Mouse (Mus musculus): ENCODE measurements around the gene Unc79. TPM values are rescaled to one million over a fixed set of nuclear protein-coding genes. Genes with fewer than 3 reads are reported as not detected.

Unc79 gene
- total and polyA plus RNA-seq, 2 experiments: 0.15 to 0.46 TPM

GRCm38 (mm10) chr12:102987736-102988135 lies 39.1 kb downstream of the Unc79 start:
- no peak for TF ChIP-seq CTCF (IDR thresholded peaks at IDR 0.05; ENCODE audit: low read depth, low read length)
- no peak for TF ChIP-seq POLR2A (IDR thresholded peaks at IDR 0.05; ENCODE audit: extremely low read depth, insufficient read depth, low read length)
- DNase-seq (ENCODE audit: extremely low read depth, low read depth, low spot score): no peak
- Histone ChIP-seq H3K27me3 (ENCODE audit: control insufficient read depth, insufficient read depth, low read length) (no peaks in the 10 kb centered on the region), H3K79me2 (ENCODE audit: control insufficient read depth, insufficient read depth, low read length) (no peaks in the 10 kb centered on the region), H3K27ac (replicated peaks; ENCODE audit: insufficient read depth, low read depth, low read length) (no peak overlapping the region), H3K9ac (ENCODE audit: low read depth, low read length) (no peak overlapping the region), H3K4me3 (ENCODE audit: insufficient read depth, low read depth, low read length) (no peak overlapping the region), H3K4me1 (ENCODE audit: control insufficient read depth, insufficient read depth, low read length) (no peaks in the 10 kb centered on the region), H3K36me3 (ENCODE audit: control insufficient read depth, insufficient read depth, low read length) (no peaks in the 10 kb centered on the region)
- 75% methylated on average over 6 of the region's 6 CpGs for WGBS

- WGBS: 28% methylated on average over 4 of the region's 4 CpGs
- no peak overlapping the region for H3K9ac ChIP-seq (ENCODE audit: low read depth, low read length)
- no peaks in the 10 kb centered on the region for H3K36me3 ChIP-seq (ENCODE audit: control insufficient read depth, insufficient read depth, low read length)
- no peak for TF ChIP-seq POLR2A (IDR thresholded peaks at IDR 0.05; ENCODE audit: extremely low read depth, insufficient read depth, low read length)
- no peak for TF ChIP-seq CTCF (IDR thresholded peaks at IDR 0.05; ENCODE audit: low read depth, low read length)
- no peaks in the 10 kb centered on the region for H3K79me2 ChIP-seq (ENCODE audit: control insufficient read depth, insufficient read depth, low read length)
- H3K27me3 ChIP-seq (ENCODE audit: control insufficient read depth, insufficient read depth, low read length): no peaks in the 10 kb centered on the region
- H3K4me1 ChIP-seq (ENCODE audit: control insufficient read depth, insufficient read depth, low read length): no peaks in the 10 kb centered on the region
- DNase-seq (ENCODE audit: extremely low read depth, low read depth, low spot score): peak; percentile 15
- H3K4me3 ChIP-seq (ENCODE audit: insufficient read depth, low read depth, low read length): no peak overlapping the region
- no peak overlapping the region for H3K27ac ChIP-seq (replicated peaks; ENCODE audit: insufficient read depth, low read depth, low read length)
Observed at GRCm38 (mm10) chr12:103008491-103008890, 59.8 kb downstream of the Unc79 start.

DNA sequence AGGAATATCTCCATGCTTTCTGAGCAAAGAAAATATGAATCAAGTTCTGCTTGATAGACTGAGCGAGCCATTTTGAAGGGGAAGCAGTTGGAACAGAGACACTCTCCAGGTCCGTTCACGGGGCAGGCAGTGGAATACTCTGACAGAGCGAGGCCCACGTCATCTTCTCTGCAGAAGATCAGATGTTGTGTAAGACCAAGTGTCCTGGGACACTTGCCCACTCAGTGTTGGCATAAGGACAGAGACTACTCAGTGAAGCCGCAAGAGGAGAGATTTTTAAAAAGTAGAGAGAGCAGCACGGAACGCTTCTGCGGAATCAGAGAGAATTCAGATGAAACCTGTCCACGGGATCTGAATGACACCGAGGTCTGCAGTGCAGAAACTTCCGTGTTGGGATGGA lies 69.5 kb downstream of the Unc79 start:
- no peak overlapping the region for H3K4me3 ChIP-seq (ENCODE audit: insufficient read depth, low read depth, low read length)
- no peak overlapping the region for H3K27ac ChIP-seq (replicated peaks; ENCODE audit: insufficient read depth, low read depth, low read length)
- WGBS: 67% methylated on average over 12 of the region's 12 CpGs
- no peaks in the 10 kb centered on the region for H3K36me3 ChIP-seq (ENCODE audit: control insufficient read depth, insufficient read depth, low read length)
- H3K4me1 ChIP-seq (ENCODE audit: control insufficient read depth, insufficient read depth, low read length): no peaks in the 10 kb centered on the region
- no peak for TF ChIP-seq CTCF (IDR thresholded peaks at IDR 0.05; ENCODE audit: low read depth, low read length)
- no peak for TF ChIP-seq POLR2A (IDR thresholded peaks at IDR 0.05; ENCODE audit: extremely low read depth, insufficient read depth, low read length)
- H3K9ac ChIP-seq (ENCODE audit: low read depth, low read length): no peak overlapping the region
- H3K27me3 ChIP-seq (ENCODE audit: control insufficient read depth, insufficient read depth, low read length): no peaks in the 10 kb centered on the region
- no peaks in the 10 kb centered on the region for H3K79me2 ChIP-seq (ENCODE audit: control insufficient read depth, insufficient read depth, low read length)
- DNase-seq (ENCODE audit: extremely low read depth, low read depth, low spot score): peak; percentile 74

- Histone ChIP-seq H3K27me3 (ENCODE audit: control insufficient read depth, insufficient read depth, low read length) (no peaks in the 10 kb centered on the region), H3K27ac (replicated peaks; ENCODE audit: insufficient read depth, low read depth, low read length) (no peak overlapping the region), H3K9ac (ENCODE audit: low read depth, low read length) (no peak overlapping the region), H3K36me3 (ENCODE audit: control insufficient read depth, insufficient read depth, low read length) (no peaks in the 10 kb centered on the region), H3K4me1 (ENCODE audit: control insufficient read depth, insufficient read depth, low read length) (no peaks in the 10 kb centered on the region), H3K79me2 (ENCODE audit: control insufficient read depth, insufficient read depth, low read length) (no peaks in the 10 kb centered on the region), H3K4me3 (ENCODE audit: insufficient read depth, low read depth, low read length) (no peak overlapping the region)
- no peak for TF ChIP-seq POLR2A (IDR thresholded peaks at IDR 0.05; ENCODE audit: extremely low read depth, insufficient read depth, low read length)
- TF ChIP-seq CTCF (IDR thresholded peaks at IDR 0.05; ENCODE audit: low read depth, low read length): no peak
- no peak for DNase-seq (ENCODE audit: extremely low read depth, low read depth, low spot score)
- WGBS: 74% methylated on average over 5 of the region's 5 CpGs
Observed at GRCm38 (mm10) chr12:103036692-103037091, 88.0 kb downstream of the Unc79 start.

DNA sequence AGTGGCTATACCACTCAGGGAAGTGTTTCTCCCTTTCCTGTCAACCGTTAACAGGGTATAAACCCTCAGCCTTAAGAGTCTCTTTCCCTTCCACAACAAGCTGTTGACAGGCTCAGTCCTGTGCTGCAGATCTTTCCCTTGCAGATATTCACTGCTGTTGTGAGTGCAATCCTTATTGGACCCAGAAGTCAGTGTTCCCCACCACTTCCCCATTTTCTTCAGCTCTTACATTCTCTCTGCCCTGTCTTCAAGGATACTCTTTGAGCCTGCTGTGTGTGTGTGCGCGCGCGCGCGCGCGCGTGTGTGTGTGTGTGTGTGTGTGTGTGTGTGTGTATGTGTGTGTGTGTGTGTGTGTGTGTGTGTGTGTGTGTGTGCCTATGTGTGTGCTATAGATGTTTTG lies 90.7 kb downstream of the Unc79 start:
- TF ChIP-seq CTCF (IDR thresholded peaks at IDR 0.05; ENCODE audit: low read depth, low read length): no peak
- no peak for TF ChIP-seq POLR2A (IDR thresholded peaks at IDR 0.05; ENCODE audit: extremely low read depth, insufficient read depth, low read length)
- Histone ChIP-seq H3K4me1 (ENCODE audit: control insufficient read depth, insufficient read depth, low read length) (no peaks in the 10 kb centered on the region), H3K79me2 (ENCODE audit: control insufficient read depth, insufficient read depth, low read length) (no peaks in the 10 kb centered on the region), H3K27me3 (ENCODE audit: control insufficient read depth, insufficient read depth, low read length) (no peaks in the 10 kb centered on the region), H3K27ac (replicated peaks; ENCODE audit: insufficient read depth, low read depth, low read length) (no peak overlapping the region), H3K4me3 (ENCODE audit: insufficient read depth, low read depth, low read length) (no peak overlapping the region), H3K36me3 (ENCODE audit: control insufficient read depth, insufficient read depth, low read length) (no peaks in the 10 kb centered on the region), H3K9ac (ENCODE audit: low read depth, low read length) (no peak overlapping the region)
- 93% methylated on average over 10 of the region's 10 CpGs for WGBS
- no peak for DNase-seq (ENCODE audit: extremely low read depth, low read depth, low spot score)

- TF ChIP-seq POLR2A (IDR thresholded peaks at IDR 0.05; ENCODE audit: extremely low read depth, insufficient read depth, low read length): no peak
- TF ChIP-seq CTCF (IDR thresholded peaks at IDR 0.05; ENCODE audit: low read depth, low read length): no peak
- no peaks in the 10 kb centered on the region for H3K27me3 ChIP-seq (ENCODE audit: control insufficient read depth, insufficient read depth, low read length)
- H3K27ac ChIP-seq (replicated peaks; ENCODE audit: insufficient read depth, low read depth, low read length): no peak overlapping the region
- DNase-seq (ENCODE audit: extremely low read depth, low read depth, low spot score): no peak
- no peak overlapping the region for H3K4me3 ChIP-seq (ENCODE audit: insufficient read depth, low read depth, low read length)
- H3K4me1 ChIP-seq (ENCODE audit: control insufficient read depth, insufficient read depth, low read length): no peaks in the 10 kb centered on the region
- no peak overlapping the region for H3K9ac ChIP-seq (ENCODE audit: low read depth, low read length)
- no peaks in the 10 kb centered on the region for H3K36me3 ChIP-seq (ENCODE audit: control insufficient read depth, insufficient read depth, low read length)
- WGBS: 62% methylated on average over 2 of the region's 2 CpGs
- H3K79me2 ChIP-seq (ENCODE audit: control insufficient read depth, insufficient read depth, low read length): no peaks in the 10 kb centered on the region
Observed at GRCm38 (mm10) chr12:103040136-103040535, 91.5 kb downstream of the Unc79 start.
